28 mouse cellular contexts compared by ENCODE assay signal in the genomic region with DNA sequence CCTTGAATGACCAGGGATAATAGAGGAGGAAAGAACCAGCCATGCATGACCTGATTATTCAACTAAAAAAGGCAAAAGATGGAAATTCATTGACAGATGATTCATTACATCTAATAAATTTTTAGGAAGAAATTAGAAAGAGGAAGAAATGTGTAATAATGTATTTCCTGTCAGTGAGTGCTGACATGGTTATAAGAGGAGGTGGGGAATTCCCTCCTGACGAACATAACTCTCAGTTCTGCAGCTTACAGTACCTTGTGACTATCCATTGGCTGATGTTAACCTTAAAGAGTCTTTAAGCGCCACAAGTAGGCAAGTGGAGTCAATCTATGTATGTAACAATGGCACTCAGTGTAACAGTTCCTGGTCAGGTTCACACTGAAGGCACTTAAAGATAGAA.
DNase-seq lines count a peak whose midpoint lies in the region; ATAC-seq and TF ChIP-seq lines count a peak whose summit lies in the region.
"Had no signal": no experiment of that assay in that cellular context is flagged by ENCODE, and none has a peak within 500 bp of the region (broad histone marks: within the 10 kb centered on the region; RNA-seq: fewer than 3 reads in every experiment).

No protein-coding gene starts in this region.

- no peak overlapping the region for H3K27ac ChIP-seq in liver, adult 2 months (replicated peaks; ENCODE audit: insufficient read depth, low read depth, low read length)
- no peak overlapping the region for H3K27ac ChIP-seq in liver, postnatal 0 days (ENCODE audit: low read depth)
- H3K27ac ChIP-seq in CH12.LX (ENCODE audit: insufficient read depth, low read depth): no peak overlapping the region
- no peak overlapping the region for H3K27ac ChIP-seq in intestine, embryonic 15.5 days
- H3K27ac ChIP-seq: embryonic facial prominence, embryonic 10.5 days; embryonic facial prominence, embryonic 13.5 days; forebrain, embryonic 13.5 days; heart, adult 2 months; heart, embryonic 10.5 days; heart, embryonic 13.5 days; hindbrain, embryonic 14.5 days; hindbrain, postnatal 0 days had no signal

- no peak for ATAC-seq in liver, postnatal 0 days
- ATAC-seq in inflammation-experienced regulatory T-cells, adult 6 months: peak; percentile 74
- ATAC-seq in intestine, embryonic 15.5 days: no peak
- ATAC-seq: forebrain, embryonic 13.5 days; forebrain, embryonic 16.5 days; hindbrain, postnatal 0 days; intestine, embryonic 16.5 days had no signal

- no peak overlapping the region for H3K4me2 ChIP-seq in liver, postnatal 0 days (ENCODE audit: low read depth, low read length)
- 0 out of 2 replicates have a peak overlapping the region, but pooled peaks have one; percentile 31 for H3K4me2 ChIP-seq in CH12.LX (ENCODE audit: insufficient read depth, low read depth, poor library complexity, severe bottlenecking)
- no peak overlapping the region for H3K4me2 ChIP-seq in intestine, embryonic 15.5 days (replicated peaks)
- H3K4me2 ChIP-seq: embryonic facial prominence, embryonic 13.5 days; forebrain, embryonic 13.5 days; heart, embryonic 13.5 days; hindbrain, embryonic 14.5 days had no signal

- H3K79me2 ChIP-seq in liver, adult 2 months (ENCODE audit: control insufficient read depth, insufficient read depth, low read length): no peaks in the 10 kb centered on the region
- H3K79me2 ChIP-seq in CH12.LX (replicated peaks; ENCODE audit: control insufficient read depth, extremely low read depth, insufficient read depth, poor library complexity, severe bottlenecking): no peaks in the 10 kb centered on the region

- in situ Hi-C loops in CH12.LX (cut with MboI; ENCODE audit: low pct_ligation_motif_present, low pct_unique_long_range_greater_than_20kb, low sequenced_read_pairs): no loop called here

- no peak overlapping the region for H3K9ac ChIP-seq in liver, adult 2 months (ENCODE audit: low read depth, low read length)
- H3K9ac ChIP-seq in liver, postnatal 0 days (replicated peaks): no peak overlapping the region
- no peak overlapping the region for H3K9ac ChIP-seq in CH12.LX (ENCODE audit: insufficient read depth, low read depth)
- no peak overlapping the region for H3K9ac ChIP-seq in intestine, embryonic 15.5 days
- H3K9ac ChIP-seq: embryonic facial prominence, embryonic 13.5 days; forebrain, embryonic 13.5 days; heart, embryonic 13.5 days; hindbrain, embryonic 14.5 days had no signal

- H3K9me3 ChIP-seq in liver, postnatal 0 days (ENCODE audit: low read length): no peaks in the 10 kb centered on the region
- no peaks in the 10 kb centered on the region for H3K9me3 ChIP-seq in CH12.LX (replicated peaks; ENCODE audit: low read length)
- no peaks in the 10 kb centered on the region for H3K9me3 ChIP-seq in intestine, embryonic 15.5 days
- H3K9me3 ChIP-seq: embryonic facial prominence, embryonic 10.5 days; embryonic facial prominence, embryonic 13.5 days; forebrain, embryonic 13.5 days; heart, embryonic 10.5 days; heart, embryonic 13.5 days had no signal

- dilution Hi-C loops in CH12.LX (cut with MboI; ENCODE audit: extremely low pct_ligation_motif_present, extremely low pct_unique_long_range_greater_than_20kb, low sequenced_read_pairs): no loop called here

- H3K4me3 ChIP-seq in liver, adult 2 months (ENCODE audit: insufficient read depth, low read depth, low read length): no peak overlapping the region
- no peak overlapping the region for H3K4me3 ChIP-seq in liver, postnatal 0 days (ENCODE audit: low read depth, low read length)
- H3K4me3 ChIP-seq in CH12.LX (replicated peaks in 1 of 3; ENCODE audit: low read depth in 2 of 3, low read length in 2 of 3, poor library complexity in 1 of 3): no peak overlapping the region
- H3K4me3 ChIP-seq in intestine, embryonic 15.5 days (replicated peaks): no peak overlapping the region
- H3K4me3 ChIP-seq: embryonic facial prominence, embryonic 10.5 days; embryonic facial prominence, embryonic 13.5 days; erythroblast, embryonic 14.5 days; forebrain, embryonic 13.5 days; heart, adult 2 months; heart, embryonic 10.5 days; heart, embryonic 13.5 days had no signal

- TF ChIP-seq CTCF in liver, adult 2 months (IDR thresholded peaks at IDR 0.05; ENCODE audit: low read depth, low read length): no peak
- TF ChIP-seq CTCF in liver, postnatal 0 days (IDR thresholded peaks at IDR 0.05; ENCODE audit: low read depth): no peak
- TF ChIP-seq CTCF in CH12.LX (conservative IDR thresholded peaks at IDR 0.05 in 1 of 2, IDR thresholded peaks at IDR 0.05 in 1 of 2; ENCODE audit: low read depth in 2 of 2, low read length in 2 of 2): no peak

- no peaks in the 10 kb centered on the region for H3K4me1 ChIP-seq in liver, adult 2 months (ENCODE audit: control insufficient read depth, insufficient read depth, low read length)
- H3K4me1 ChIP-seq in liver, postnatal 0 days (ENCODE audit: insufficient read depth): no peaks in the 10 kb centered on the region
- peaks cover 11 to 44% of the 10 kb centered on the region in 2 experiments for H3K4me1 ChIP-seq in CH12.LX (ENCODE audit: control insufficient read depth in 1 of 2, insufficient read depth in 2 of 2)
- no peaks in the 10 kb centered on the region for H3K4me1 ChIP-seq in intestine, embryonic 15.5 days (replicated peaks)
- H3K4me1 ChIP-seq: embryonic facial prominence, embryonic 10.5 days; embryonic facial prominence, embryonic 13.5 days; forebrain, embryonic 13.5 days; heart, embryonic 10.5 days; heart, embryonic 13.5 days had no signal

- H3K27me3 ChIP-seq in liver, adult 2 months (ENCODE audit: control insufficient read depth, insufficient read depth, low read length): no peaks in the 10 kb centered on the region
- H3K27me3 ChIP-seq in liver, postnatal 0 days (ENCODE audit: insufficient read depth, low read length): no peaks in the 10 kb centered on the region
- no peaks in the 10 kb centered on the region for H3K27me3 ChIP-seq in CH12.LX (replicated peaks)
- no peaks in the 10 kb centered on the region for H3K27me3 ChIP-seq in intestine, embryonic 15.5 days (replicated peaks)
- H3K27me3 ChIP-seq: embryonic facial prominence, embryonic 13.5 days; forebrain, embryonic 13.5 days; heart, embryonic 13.5 days had no signal

- no peaks in the 10 kb centered on the region for H3K36me3 ChIP-seq in liver, adult 2 months (ENCODE audit: control insufficient read depth, insufficient read depth, low read length)
- no peaks in the 10 kb centered on the region for H3K36me3 ChIP-seq in liver, postnatal 0 days (replicated peaks; ENCODE audit: insufficient read depth, low read length)
- H3K36me3 ChIP-seq in CH12.LX (replicated peaks in 1 of 2; ENCODE audit: control insufficient read depth in 1 of 2, insufficient read depth in 1 of 2, low read length in 1 of 2): no peaks in the 10 kb centered on the region
- H3K36me3 ChIP-seq in intestine, embryonic 15.5 days: no peaks in the 10 kb centered on the region
- H3K36me3 ChIP-seq: embryonic facial prominence, embryonic 10.5 days; embryonic facial prominence, embryonic 13.5 days; heart, embryonic 10.5 days; heart, embryonic 13.5 days had no signal

- DNase-seq in liver, adult 2 months (ENCODE audit: extremely low read depth, low read depth, low spot score): peak; percentile 10
- DNase-seq in liver, postnatal 0 days: no peak
- peak; percentile 77 for DNase-seq in CH12.LX (ENCODE audit: extremely low read depth)
- no peak for DNase-seq in thymus, postnatal 4 days
- DNase-seq in adrenal gland, postnatal 4 days (ENCODE audit: low spot score in 2 of 2): no peak
- DNase-seq: adrenal gland, postnatal 14 days; cerebellum, adult 11-12 months; cerebellum, adult 8-10 months; cerebellum, postnatal 10 days; cerebellum, postnatal 36 days; embryo, embryonic 11 days; gastrocnemius, postnatal 10 days; gastrocnemius, postnatal 36 days; heart, adult 2 months; heart, postnatal 14 days; heart, postnatal 4 days had no signal

- no peak for TF ChIP-seq EP300 in liver, postnatal 0 days (IDR thresholded peaks at IDR 0.05; ENCODE audit: low read depth)
- peak; percentile 98 for TF ChIP-seq EP300 in CH12.LX (IDR thresholded peaks at IDR 0.05; ENCODE audit: low read length)

- TF ChIP-seq POLR2A in liver, adult 2 months (IDR thresholded peaks at IDR 0.05; ENCODE audit: extremely low read depth, insufficient read depth, low read length): no peak
- TF ChIP-seq POLR2A in CH12.LX (IDR thresholded peaks at IDR 0.05; ENCODE audit: low read depth, low read length): no peak

- no peak for TF ChIP-seq RAD21 in CH12.LX (IDR thresholded peaks at IDR 0.05; ENCODE audit: low read depth, low read length)

- WGBS in liver, adult 2 months: 72% methylated on average over 2 of the region's 2 CpGs
- WGBS in liver, postnatal 0 days (ENCODE audit: insufficient replicate concordance): 50% methylated on average over 2 of the region's 2 CpGs
- WGBS in intestine, embryonic 15.5 days: 78% methylated on average over 2 of the region's 2 CpGs

TF ChIP-seq in CH12.LX, 34 proteins besides CTCF, POLR2A, EP300 and RAD21 (continues in another document):
- TF ChIP-seq ZC3H11A (IDR thresholded peaks at IDR 0.05; ENCODE audit: low read depth, low read length) (no peak), SMC3 (IDR thresholded peaks at IDR 0.05; ENCODE audit: low read depth, low read length) (no peak), MAFK (IDR thresholded peaks at IDR 0.05; ENCODE audit: insufficient replicate concordance, low read length) (0 out of 2 replicates have a peak, but pooled peaks have one; percentile 58), ZKSCAN1 (IDR thresholded peaks at IDR 0.05; ENCODE audit: borderline replicate concordance, low read depth, low read length) (no peak), USF1 (IDR thresholded peaks at IDR 0.05; ENCODE audit: low read depth, low read length) (no peak), E2F4 (IDR thresholded peaks at IDR 0.05; ENCODE audit: insufficient replicate concordance, low read depth, low read length) (no peak), NELFE (IDR thresholded peaks at IDR 0.05; ENCODE audit: low read depth, low read length) (no peak), MAZ (IDR thresholded peaks at IDR 0.05; ENCODE audit: low read depth, low read length) (no peak), BHLHE40 (IDR thresholded peaks at IDR 0.05; ENCODE audit: low read depth, low read length) (peak; percentile 54), JUND (conservative IDR thresholded peaks at IDR 0.05; ENCODE audit: low read depth, low read length) (peak; percentile 87), MEF2A (IDR thresholded peaks at IDR 0.05; ENCODE audit: borderline replicate concordance, low read depth, low read length) (peak; percentile 85), GABPA (IDR thresholded peaks at IDR 0.05; ENCODE audit: insufficient replicate concordance, low read depth, low read length) (no peak), IRF4 (IDR thresholded peaks at IDR 0.05; ENCODE audit: low read depth, low read length) (peak; percentile 94), TCF12 (IDR thresholded peaks at IDR 0.05; ENCODE audit: low read depth, low read length) (peak; percentile 31; the same call in 1 of the 2 replicates), KAT2A (IDR thresholded peaks at IDR 0.05; ENCODE audit: insufficient replicate concordance, low read length) (no peak), ZMIZ1 (IDR thresholded peaks at IDR 0.05; ENCODE audit: low read depth, low read length) (no peak), NRF1 (IDR thresholded peaks at IDR 0.05; ENCODE audit: low read depth, low read length) (no peak), ZNF384 (IDR thresholded peaks at IDR 0.05; ENCODE audit: low read depth, low read length) (peak; percentile 75)

Comparison
In these comparisons a context has a peak if more than half of its experiments do, and no peak if none do; other contexts are left out.
1. DNase-seq: peak in liver, adult 2 months (single experiment) and CH12.LX (single experiment); none in liver, postnatal 0 days (single experiment), thymus, postnatal 4 days (single experiment) and adrenal gland, postnatal 4 days (0 of 2).